Mouse (Mus musculus) forebrain, postnatal 0 days (tissue): ENCODE measurements around the gene Rnf149. TPM values are rescaled to one million over a fixed set of nuclear protein-coding genes. Genes with fewer than 3 reads are reported as not detected.

Experiments used
- ATAC-seq: fragments of 200-750 bp; cut with Nextera tagmentation; 2 replicates; pipeline ENCODE4 v1.8.0; 2017; ENCODE audit warnings: mild to moderate bottlenecking, moderate library complexity
- DNase-seq: peaks from one replicate; pipeline ENCODE4 v3.0.0-alpha.2; 2015
- H3K27ac ChIP-seq: fragments of 300-500 bp; sonication (generic); 2 replicates; pipeline ENCODE4 v1.5.1; 2014; ENCODE audit warnings: low read depth, mild to moderate bottlenecking, antibody characterized with exemption, low read length, moderate library complexity, mixed read lengths
- H3K27me3 ChIP-seq: fragments of 300-500 bp; sonication (generic); 2 replicates; pipeline ENCODE4 v1.6.1; 2014; ENCODE audit warnings: mild to moderate bottlenecking, low read length, mixed read lengths; ENCODE audit not compliant: insufficient read depth
- H3K36me3 ChIP-seq: fragments of 300-500 bp; sonication (generic); 2 replicates; pipeline ENCODE4 v1.6.1; 2014; ENCODE audit warnings: mild to moderate bottlenecking, moderate library complexity; ENCODE audit not compliant: insufficient read depth
- H3K4me1 ChIP-seq: fragments of 300-500 bp; sonication (generic); 2 replicates; pipeline ENCODE4 v1.6.1; 2014; ENCODE audit warnings: antibody characterized with exemption; ENCODE audit not compliant: insufficient read depth
- H3K4me2 ChIP-seq: fragments of 300-500 bp; sonication (generic); 2 replicates; pipeline ENCODE4 v1.6.1; 2014; ENCODE audit warnings: low read depth, mild to moderate bottlenecking, moderate library complexity
- H3K4me3 ChIP-seq: fragments of 300-500 bp; sonication (generic); 2 replicates; pipeline ENCODE4 v1.5.1; 2014; ENCODE audit warnings: low read depth, low read length, mixed read lengths
- H3K9ac ChIP-seq: fragments of 300-500 bp; sonication (generic); 2 replicates; pipeline ENCODE4 v1.6.1; 2014; ENCODE audit warnings: mild to moderate bottlenecking
- H3K9me3 ChIP-seq: fragments of 300-500 bp; sonication (generic); 2 replicates; pipeline ENCODE4 v1.6.1; 2016; ENCODE audit warnings: low read length
- CTCF ChIP-seq: sonication (generic); IDR thresholded peaks from 2 replicates; pipeline ENCODE4 v1.5.1; 2016; ENCODE audit warnings: antibody characterized with exemption, control low read depth, low read depth
- WGBS: fragments of 180-500 bp; shearing (Covaris S2); extraction: QIAGEN DNeasy Blood & Tissue Kit; methylation state at CpG from one replicate; pipeline ENCODE4 v1.1.7; 2014; 5-methylcytosine and 5-hydroxymethylcytosine counted together
- polyA plus RNA-seq: library from polyadenylated mRNA; unstranded; fragments of >200 nt; fragmentation: Nextera tagmentation; extraction: Ambion mirVana; gene quantifications from 2 replicates; pipeline ENCODE4 v1.2.1, GENCODE M21; 2015
- total RNA-seq: library from RNA; depleted of rRNA; stranded (reverse); fragments of >200 nt; gene quantifications from 2 replicates; pipeline ENCODE4 v1.2.3, GENCODE M21; 2014

Rnf149 gene
- total and polyA plus RNA-seq, 2 experiments from 2014 or later, result 20.0 to 27.5 TPM

- no peak overlapping the region for H3K9ac ChIP-seq
- no peak for DNase-seq
- H3K27ac ChIP-seq, result no peak overlapping the region
- WGBS, result 90% methylated on average over 10 of the region's 10 CpGs
- no peak overlapping the region for H3K4me2 ChIP-seq
- ATAC-seq, result no peak
- 0 out of 2 replicates have a peak, but pooled peaks cover 3% of the 10 kb centered on the region for H3K4me1 ChIP-seq
- no peaks in the 10 kb centered on the region for H3K27me3 ChIP-seq
- H3K36me3 ChIP-seq, result peaks cover 36% of the 10 kb centered on the region
- H3K9me3 ChIP-seq, result no peaks in the 10 kb centered on the region
- no peak for TF ChIP-seq CTCF
- no peak overlapping the region for H3K4me3 ChIP-seq
Measured at GRCm38 (mm10) chr1:39537631-39538380, 39.4 kb downstream of the Rnf149 start.

DNA sequence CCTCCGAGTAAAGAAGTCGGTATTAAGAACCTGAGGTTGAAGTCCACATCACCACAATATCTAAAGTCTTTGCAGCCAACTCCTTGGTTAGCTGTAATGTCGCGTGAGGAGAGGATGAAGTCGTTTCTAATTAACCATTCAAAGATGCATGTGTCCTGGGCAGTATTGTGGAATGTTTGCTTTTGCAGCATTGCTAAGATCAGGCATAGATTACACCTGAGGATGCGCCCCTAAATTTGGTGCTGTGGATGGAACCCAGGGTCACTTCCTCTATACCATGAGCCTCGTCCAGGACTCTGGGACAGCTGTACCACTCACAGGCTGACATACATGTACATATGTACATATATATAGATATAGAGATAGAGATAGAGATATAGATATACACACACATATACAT is 40.5 kb downstream of the Rnf149 start:
- H3K27ac ChIP-seq, result no peak overlapping the region
- no peaks in the 10 kb centered on the region for H3K27me3 ChIP-seq
- 40% methylated on average over 7 of the region's 7 CpGs for WGBS
- peak overlapping the region; percentile 90 for H3K4me2 ChIP-seq
- peaks cover 31% of the 10 kb centered on the region for H3K36me3 ChIP-seq
- H3K9me3 ChIP-seq, result no peaks in the 10 kb centered on the region
- H3K4me1 ChIP-seq, result 0 out of 2 replicates have a peak, but pooled peaks cover 3% of the 10 kb centered on the region
- no peak for ATAC-seq
- TF ChIP-seq CTCF, result no peak
- DNase-seq, result no peak
- H3K9ac ChIP-seq, result peak overlapping the region; percentile 95
- peak overlapping the region; percentile 92 for H3K4me3 ChIP-seq

- Histone ChIP-seq H3K9ac (peak overlapping the region; percentile 95), H3K9me3 (no peaks in the 10 kb centered on the region), H3K27ac (peak overlapping the region; percentile 93), H3K4me2 (peak overlapping the region; percentile 90), H3K4me3 (peak overlapping the region; percentile 92), H3K36me3 (peaks cover 27% of the 10 kb centered on the region), H3K27me3 (no peaks in the 10 kb centered on the region), H3K4me1 (0 out of 2 replicates have a peak, but pooled peaks cover 3% of the 10 kb centered on the region)
- DNase-seq (peak; percentile 98), ATAC-seq (peak; percentile 91)
- 2% methylated on average over 96 of the region's 100 CpGs for WGBS
- no peak; the same call in 1 of the 2 replicates for TF ChIP-seq CTCF
Measured at GRCm38 (mm10) chr1:39535515-39536311, 41.5 kb downstream of the Rnf149 start.

DNA sequence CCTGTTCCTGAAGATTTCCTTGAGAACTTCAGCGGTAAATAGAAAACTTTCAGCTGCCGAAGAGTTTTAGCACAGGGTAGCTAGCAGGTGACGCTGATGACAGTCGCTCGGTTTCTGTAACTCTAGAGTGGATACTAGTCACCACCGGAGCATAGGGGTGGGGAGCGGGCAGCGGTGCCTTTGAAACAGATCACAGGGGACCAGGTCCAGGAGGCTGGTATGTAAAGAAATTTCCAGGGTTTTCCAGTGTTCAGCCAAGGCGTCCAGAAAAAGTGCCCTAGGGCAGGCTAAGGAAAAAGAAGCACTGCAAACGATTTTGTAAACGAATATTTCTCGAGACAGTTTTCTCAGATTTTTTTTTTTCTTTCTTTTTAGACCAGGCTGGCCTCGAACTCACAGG is 42.4 kb downstream of the Rnf149 start, which contains the start of gene Cnot11:
Gene Cnot11, plus strand, starts transcription at position 162 of the 400 bp plus-strand sequence.
- Histone ChIP-seq H3K27ac (peak within 1 kb of the TSS; percentile 93), H3K4me1 (0 out of 2 replicates have a peak, but pooled peaks cover 3% of the 10 kb centered on the region), H3K27me3 (no peaks in the 10 kb centered on the region), H3K36me3 (peaks cover 18% of the 10 kb centered on the region), H3K4me2 (peak within 1 kb of the TSS; percentile 90), H3K4me3 (peak within 1 kb of the TSS; percentile 92), H3K9me3 (no peaks in the 10 kb centered on the region), H3K9ac (peak within 1 kb of the TSS; percentile 95)
- TF ChIP-seq CTCF, result no peak
- no peak for DNase-seq
- WGBS, result 34% methylated on average over 13 of the region's 13 CpGs
- ATAC-seq, result no peak

GRCm38 (mm10) chr1:39533917-39534316 is 43.3 kb downstream of the Rnf149 start:
- no peak overlapping the region for H3K27ac ChIP-seq
- ATAC-seq, result no peak
- H3K4me1 ChIP-seq, result 0 out of 2 replicates have a peak, but pooled peaks cover 3% of the 10 kb centered on the region
- no peaks in the 10 kb centered on the region for H3K27me3 ChIP-seq
- no peak for TF ChIP-seq CTCF
- no peak overlapping the region for H3K9ac ChIP-seq
- peaks cover 10% of the 10 kb centered on the region for H3K36me3 ChIP-seq
- H3K4me3 ChIP-seq, result no peak overlapping the region
- no peaks in the 10 kb centered on the region for H3K9me3 ChIP-seq
- no peak overlapping the region for H3K4me2 ChIP-seq
- whole genome bisulfite sequencing, result 21% methylated on average over 3 of the region's 3 CpGs
- no peak for DNase-seq

DNA sequence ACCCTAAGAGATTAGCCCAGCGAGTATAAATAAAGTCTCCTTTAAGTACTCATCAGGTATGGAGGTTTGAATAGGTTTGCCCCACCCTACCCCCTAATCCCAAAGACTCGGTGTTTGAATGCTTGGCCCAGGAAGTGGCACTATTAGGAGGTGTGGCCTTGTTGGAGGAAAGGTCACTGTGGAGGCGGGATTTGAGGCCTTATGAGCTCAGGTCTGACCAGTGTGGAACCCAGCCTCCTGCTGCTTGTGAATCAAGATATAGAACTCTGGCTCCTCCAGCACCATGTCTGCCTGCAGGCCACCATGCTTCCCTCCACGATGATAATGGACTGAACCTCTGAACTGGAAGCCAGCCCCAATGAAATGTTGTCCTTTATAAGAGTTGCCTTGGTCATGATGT is 46.2 kb downstream of the Rnf149 start:
- H3K36me3 ChIP-seq, result no peaks in the 10 kb centered on the region
- DNase-seq, result no peak

More for the DNA sequence above, 46.2 kb downstream of the Rnf149 start:
- Histone ChIP-seq H3K4me1 (no peaks in the 10 kb centered on the region), H3K4me3 (no peak overlapping the region), H3K9ac (no peak overlapping the region), H3K4me2 (no peak overlapping the region), H3K27me3 (no peaks in the 10 kb centered on the region), H3K27ac (no peak overlapping the region), H3K9me3 (no peaks in the 10 kb centered on the region)
- 68% methylated on average over 4 of the region's 4 CpGs for WGBS
- TF ChIP-seq CTCF, result no peak
- no peak for ATAC-seq
